Mouse (Mus musculus) thymus, adult 2 months (tissue): ENCODE measurements around the gene Zfp598.

Experiments used
- CTCF ChIP-seq: fragments of 200-500 bp; IDR thresholded peaks from 2 replicates; pipeline ENCODE4 v1.5.1; 2012; ENCODE audit warnings: mild to moderate bottlenecking, control low read depth, low read length, moderate library complexity, borderline replicate concordance; ENCODE audit not compliant: control insufficient read depth, poor library complexity, insufficient read depth; ENCODE audit errors: extremely low read depth
- POLR2A ChIP-seq: fragments of 200-500 bp; IDR thresholded peaks from 2 replicates; pipeline ENCODE4 v1.6.1; 2012; ENCODE audit warnings: mild to moderate bottlenecking, low read length, control low read depth, moderate library complexity; ENCODE audit not compliant: control insufficient read depth, poor library complexity, insufficient read depth; ENCODE audit errors: extremely low read depth

GRCm38 (mm10) chr17:24644875-24645721, 24.4 kb upstream of the Zfp598 start:
- TF ChIP-seq CTCF (no peak), POLR2A (no peak)
